Mouse (Mus musculus) lung, postnatal 0 days (tissue): ENCODE results near the gene Zfand3.

Experiments used
- CTCF ChIP-seq: IDR thresholded peaks from 2 replicates; pipeline ENCODE4 v1.5.1; 2016; ENCODE audit warnings: antibody characterized with exemption, mild to moderate bottlenecking
- EP300 ChIP-seq: IDR thresholded peaks from 2 replicates; pipeline ENCODE4 v1.6.1; 2016; ENCODE audit warnings: antibody characterized with exemption, mild to moderate bottlenecking, control low read depth

DNA sequence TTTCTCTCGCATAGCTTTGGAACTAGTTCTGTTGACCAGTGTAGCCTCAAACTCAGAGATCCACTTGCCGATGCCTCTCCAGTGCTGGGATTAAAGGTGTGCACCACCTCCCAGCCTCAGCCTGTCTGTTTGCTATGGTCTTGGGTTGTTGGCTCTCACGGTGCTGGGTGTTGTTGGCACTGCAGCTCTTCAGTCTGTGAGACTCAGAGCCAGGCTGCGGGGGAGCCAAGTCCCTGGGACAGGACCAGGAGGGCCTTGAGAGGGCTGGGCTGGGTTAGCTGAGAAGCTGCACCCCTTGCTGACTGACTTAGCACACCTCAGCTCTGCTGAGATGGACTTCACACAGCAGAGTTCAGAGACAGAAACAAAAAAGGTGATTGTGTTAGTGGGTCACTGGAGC is 195.8 kb downstream of the Zfand3 start:
- TF ChIP-seq EP300 (no peak), CTCF (no peak)
